Mouse (Mus musculus) bone marrow macrophage, adult 2 months (primary cell): ENCODE results near the gene Bcorl1.

Experiments
- CTCF ChIP-seq: IDR thresholded peaks from 2 replicates; pipeline ENCODE4 v1.5.1; 2012; ENCODE audit warnings: low read depth, mild to moderate bottlenecking, low read length, moderate library complexity
- POLR2A ChIP-seq: IDR thresholded peaks from 2 replicates; pipeline ENCODE4 v1.6.1; 2012; ENCODE audit warnings: mild to moderate bottlenecking, low read depth, low read length, borderline replicate concordance

DNA sequence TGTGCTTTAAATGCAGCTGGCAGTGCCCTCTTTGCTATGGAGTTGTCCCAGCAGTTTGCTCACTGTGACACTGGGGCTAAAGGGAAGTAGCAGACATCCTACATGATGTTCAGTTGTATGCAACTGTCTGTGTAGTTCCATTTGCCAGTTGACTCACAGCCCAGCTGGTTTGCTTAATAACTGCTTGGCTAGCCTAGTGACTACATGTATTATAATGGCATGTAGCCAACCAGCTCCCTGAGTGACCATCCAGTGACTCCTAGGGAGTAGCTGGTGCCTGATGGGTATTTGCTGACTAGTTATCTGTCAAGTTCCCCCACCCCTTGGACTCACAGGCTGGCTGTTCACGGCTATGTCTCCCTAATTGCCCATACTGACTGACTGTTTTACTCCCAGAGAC lies 82.5 kb downstream of the Bcorl1 start:
- no peak for TF ChIP-seq POLR2A
- no peak for TF ChIP-seq CTCF
